Mouse (Mus musculus) MEL (cell line): ENCODE results near the gene Baiap2l2.

ENCODE experiments used
- CTCF ChIP-seq, 3 experiments: IDR thresholded peaks in 2 of 3; conservative IDR thresholded peaks in 1 of 3; 2 replicates each; pipeline ENCODE4 v1.5.1; 2011 to 2012; ENCODE audit warnings: low read length in 3 of 3, low read depth in 2 of 3, mild to moderate bottlenecking in 2 of 3, improper control_type of control experiment in 1 of 3, inconsistent platforms in 1 of 3, mixed read lengths in 1 of 3, moderate library complexity in 1 of 3; ENCODE audit not compliant: control insufficient read depth in 1 of 3, insufficient read depth in 1 of 3, poor library complexity in 1 of 3, severe bottlenecking in 1 of 3
- MAX ChIP-seq: IDR thresholded peaks from 2 replicates; pipeline ENCODE4 v1.6.1; 2011; ENCODE audit warnings: low read length, improper control_type of control experiment
- POLR2A ChIP-seq, 2 experiments: IDR thresholded peaks; 2 replicates each; pipeline ENCODE4 v1.6.1; 2011 to 2012; ENCODE audit warnings: low read length in 2 of 2, mild to moderate bottlenecking in 2 of 2, control low read depth in 1 of 2, improper control_type of control experiment in 1 of 2, low read depth in 1 of 2, moderate library complexity in 1 of 2; ENCODE audit not compliant: control insufficient read depth in 1 of 2, insufficient read depth in 1 of 2, poor library complexity in 1 of 2
- POLR2AphosphoS5 ChIP-seq: IDR thresholded peaks from 2 replicates; pipeline ENCODE4 v1.6.1; 2012; ENCODE audit warnings: low read depth, borderline replicate concordance, mild to moderate bottlenecking, inconsistent platforms, low read length, moderate library complexity, mixed read lengths
- TAL1 ChIP-seq: IDR thresholded peaks from 2 replicates; pipeline ENCODE4 v1.6.1; 2012; ENCODE audit warnings: mild to moderate bottlenecking, inconsistent platforms, low read length, moderate library complexity, mixed read lengths
- USF2 ChIP-seq, 2 experiments: IDR thresholded peaks; 2 replicates each; pipeline ENCODE4 v1.6.1; 2011 to 2012; ENCODE audit warnings: improper control_type of control experiment in 2 of 2, low read length in 2 of 2, borderline replicate concordance in 1 of 2, inconsistent platforms in 1 of 2, low read depth in 1 of 2, mild to moderate bottlenecking in 1 of 2; ENCODE audit not compliant: insufficient read depth in 1 of 2

DNA sequence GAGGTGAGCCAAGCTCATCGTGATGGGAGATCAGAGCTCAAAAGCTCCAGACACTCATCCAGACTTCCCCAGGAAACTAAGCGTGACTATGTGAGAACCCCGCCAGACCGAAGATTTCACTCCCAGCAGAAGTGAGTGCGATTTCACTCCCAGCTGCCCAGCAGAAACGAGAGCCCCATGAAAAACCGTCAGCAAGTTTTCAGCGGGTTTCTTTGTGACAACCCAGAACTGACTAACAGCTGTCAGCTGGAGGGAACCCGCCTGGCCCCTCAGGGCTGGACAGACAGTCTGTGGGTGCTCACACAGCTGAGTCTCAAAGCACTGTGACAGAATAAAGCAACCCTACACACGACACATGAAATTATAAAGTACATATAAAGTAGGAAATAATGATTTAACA, 7.6 kb downstream of the Baiap2l2 start:
- TF ChIP-seq MAX: no peak
- TF ChIP-seq POLR2A (IDR thresholded peaks at IDR 0.05; ENCODE audit: control insufficient read depth in 1 of 2, insufficient read depth in 1 of 2, low read depth in 1 of 2, low read length in 2 of 2, poor library complexity in 1 of 2): no peak
- no peak for TF ChIP-seq TAL1
- TF ChIP-seq USF2 (IDR thresholded peaks at IDR 0.05; ENCODE audit: borderline replicate concordance in 1 of 2, insufficient read depth in 1 of 2, low read depth in 1 of 2, low read length in 2 of 2): no peak
- TF ChIP-seq CTCF (IDR thresholded peaks at IDR 0.05 in 2 of 3, conservative IDR thresholded peaks at IDR 0.05 in 1 of 3; ENCODE audit: control insufficient read depth in 1 of 3, insufficient read depth in 1 of 3, low read depth in 2 of 3, low read length in 3 of 3, poor library complexity in 1 of 3, severe bottlenecking in 1 of 3): no peak
- no peak for TF ChIP-seq POLR2AphosphoS5
